Mouse (Mus musculus) MEL (cell line): ENCODE measurements around the gene Lhfpl2. TPM values are rescaled to one million over a fixed set of nuclear protein-coding genes. Genes with fewer than 3 reads are reported as not detected.
A peak's percentile ranks its signal among the peaks of the same experiment; 100 is the strongest.

Experiments used
- DNase-seq: peaks from one replicate; pipeline ENCODE4 v3.0.0; 2011; ENCODE audit warnings: low read depth, low spot score
- H3K27ac ChIP-seq: 2 replicates; pipeline ENCODE4 v1.5.1; 2012; ENCODE audit warnings: low read depth, mild to moderate bottlenecking, control low read depth, low read length, moderate library complexity; ENCODE audit not compliant: control insufficient read depth
- H3K27me3 ChIP-seq, 2 experiments: fragments of 150-350 bp in 1 of 2; sonication (generic) in 1 of 2; 2 replicates each; pipeline ENCODE4 v1.6.1; 2012; ENCODE audit warnings: low read length in 2 of 2, mild to moderate bottlenecking in 2 of 2, improper control_type of control experiment in 1 of 2, moderate library complexity in 1 of 2; ENCODE audit not compliant: insufficient read depth in 2 of 2, control insufficient read depth in 1 of 2
- H3K36me3 ChIP-seq, 2 experiments: 2 replicates each; pipeline ENCODE4 v1.6.1; 2012 to 2014; ENCODE audit warnings: low read length in 2 of 2, improper control_type of control experiment in 1 of 2, inconsistent platforms in 1 of 2, mild to moderate bottlenecking in 1 of 2; ENCODE audit not compliant: insufficient read depth in 2 of 2, control insufficient read depth in 1 of 2
- H3K4me1 ChIP-seq, 2 experiments: fragments of 150-350 bp in 1 of 2; sonication (generic) in 1 of 2; 2 replicates each; pipeline ENCODE4 v1.6.1; 2012; ENCODE audit warnings: low read length in 2 of 2, improper control_type of control experiment in 1 of 2, mild to moderate bottlenecking in 1 of 2; ENCODE audit not compliant: insufficient read depth in 2 of 2, control insufficient read depth in 1 of 2
- H3K4me3 ChIP-seq, 2 experiments: fragments of 150-350 bp in 1 of 2; sonication (generic) in 1 of 2; 2 replicates each; pipeline ENCODE4 v1.5.1; 2012; ENCODE audit warnings: low read depth in 2 of 2, low read length in 2 of 2, mild to moderate bottlenecking in 2 of 2, moderate library complexity in 2 of 2, control low read depth in 1 of 2, improper control_type of control experiment in 1 of 2; ENCODE audit not compliant: control insufficient read depth in 1 of 2, insufficient read depth in 1 of 2
- H3K79me2 ChIP-seq: 2 replicates; pipeline ENCODE4 v1.6.1; 2012; ENCODE audit warnings: mild to moderate bottlenecking, low read length, moderate library complexity; ENCODE audit not compliant: control insufficient read depth, poor library complexity, insufficient read depth
- H3K9ac ChIP-seq: 2 replicates; pipeline ENCODE4 v1.6.1; 2012; ENCODE audit warnings: low read depth, mild to moderate bottlenecking, control low read depth, low read length, moderate library complexity; ENCODE audit not compliant: control insufficient read depth, poor library complexity, severe bottlenecking
- H3K9me3 ChIP-seq: fragments of 150-350 bp; sonication (generic); replicated peaks from 2 replicates; pipeline ENCODE4 v1.6.1; 2012; ENCODE audit warnings: mild to moderate bottlenecking, low read length, improper control_type of control experiment, moderate library complexity; ENCODE audit not compliant: insufficient read depth
- CHD1 ChIP-seq: IDR thresholded peaks from 2 replicates; pipeline ENCODE4 v1.6.1; 2012; ENCODE audit warnings: low read depth, mild to moderate bottlenecking, inconsistent platforms, low read length, improper control_type of control experiment
- CHD2 ChIP-seq: IDR thresholded peaks from 2 replicates; pipeline ENCODE4 v1.6.1; 2011; ENCODE audit warnings: low read length, improper control_type of control experiment
- CTCF ChIP-seq, 3 experiments: IDR thresholded peaks in 2 of 3; conservative IDR thresholded peaks in 1 of 3; 2 replicates each; pipeline ENCODE4 v1.5.1; 2011 to 2012; ENCODE audit warnings: low read length in 3 of 3, low read depth in 2 of 3, mild to moderate bottlenecking in 2 of 3, improper control_type of control experiment in 1 of 3, inconsistent platforms in 1 of 3, mixed read lengths in 1 of 3, moderate library complexity in 1 of 3; ENCODE audit not compliant: control insufficient read depth in 1 of 3, insufficient read depth in 1 of 3, poor library complexity in 1 of 3, severe bottlenecking in 1 of 3
- E2F4 ChIP-seq: IDR thresholded peaks from 2 replicates; pipeline ENCODE4 v1.6.1; 2011; ENCODE audit warnings: low read depth, low read length, improper control_type of control experiment, borderline replicate concordance
- ELF1 ChIP-seq: IDR thresholded peaks from 2 replicates; pipeline ENCODE4 v1.6.1; 2014; ENCODE audit warnings: low read depth, mild to moderate bottlenecking, inconsistent platforms, low read length, improper control_type of control experiment, moderate library complexity
- ETS1 ChIP-seq: IDR thresholded peaks from 2 replicates; pipeline ENCODE4 v1.6.1; 2012; ENCODE audit warnings: low read depth, mild to moderate bottlenecking, inconsistent platforms, low read length, improper control_type of control experiment, moderate library complexity
- GABPA ChIP-seq: IDR thresholded peaks from 2 replicates; pipeline ENCODE4 v1.6.1; 2012; ENCODE audit warnings: low read depth, mild to moderate bottlenecking, inconsistent platforms, low read length, improper control_type of control experiment, moderate library complexity
- GATA1 ChIP-seq: IDR thresholded peaks from 2 replicates; pipeline ENCODE4 v1.6.1; 2011; ENCODE audit warnings: low read depth, low read length, improper control_type of control experiment
- HCFC1 ChIP-seq: IDR thresholded peaks from 2 replicates; pipeline ENCODE4 v1.6.1; 2012; ENCODE audit warnings: low read depth, mild to moderate bottlenecking, inconsistent platforms, low read length, improper control_type of control experiment, moderate library complexity
- JUND ChIP-seq: IDR thresholded peaks from 2 replicates; pipeline ENCODE4 v1.6.1; 2011; ENCODE audit warnings: low read depth, mild to moderate bottlenecking, improper control_type of control experiment, low read length
- MAFK ChIP-seq: IDR thresholded peaks from 2 replicates; pipeline ENCODE4 v1.6.1; 2011; ENCODE audit warnings: low read depth, mild to moderate bottlenecking, low read length, improper control_type of control experiment, borderline replicate concordance
- MAX ChIP-seq: IDR thresholded peaks from 2 replicates; pipeline ENCODE4 v1.6.1; 2011; ENCODE audit warnings: low read length, improper control_type of control experiment
- MAZ ChIP-seq: IDR thresholded peaks from 2 replicates; pipeline ENCODE4 v1.6.1; 2012; ENCODE audit warnings: low read depth, mild to moderate bottlenecking, inconsistent platforms, low read length, improper control_type of control experiment
- MXI1 ChIP-seq: IDR thresholded peaks from 2 replicates; pipeline ENCODE4 v1.6.1; 2011; ENCODE audit warnings: mild to moderate bottlenecking, low read depth, low read length, improper control_type of control experiment
- POLR2AphosphoS2 ChIP-seq: IDR thresholded peaks from 2 replicates; pipeline ENCODE4 v1.6.1; 2011; ENCODE audit warnings: low read length, improper control_type of control experiment
- RCOR1 ChIP-seq: IDR thresholded peaks from 2 replicates; pipeline ENCODE4 v1.6.1; 2012; ENCODE audit warnings: low read depth, mild to moderate bottlenecking, inconsistent platforms, low read length, improper control_type of control experiment
- SMC3 ChIP-seq: IDR thresholded peaks from 2 replicates; pipeline ENCODE4 v1.6.1; 2011; ENCODE audit warnings: low read depth, low read length, improper control_type of control experiment
- TBP ChIP-seq: IDR thresholded peaks from 2 replicates; pipeline ENCODE4 v1.8.0; 2011; ENCODE audit warnings: low read depth, low read length, improper control_type of control experiment
- TCF12 ChIP-seq: IDR thresholded peaks from 2 replicates; pipeline ENCODE4 v1.6.1; 2014; ENCODE audit warnings: low read depth, mild to moderate bottlenecking, inconsistent platforms, low read length, improper control_type of control experiment, moderate library complexity
- UBTF ChIP-seq: IDR thresholded peaks from 2 replicates; pipeline ENCODE4 v1.6.1; 2012; ENCODE audit warnings: low read depth, mild to moderate bottlenecking, inconsistent platforms, low read length, improper control_type of control experiment, moderate library complexity, borderline replicate concordance; ENCODE audit not compliant: insufficient read depth
- USF1 ChIP-seq: IDR thresholded peaks from 2 replicates; pipeline ENCODE4 v1.6.1; 2014; ENCODE audit warnings: low read depth, mild to moderate bottlenecking, inconsistent platforms, low read length, improper control_type of control experiment, moderate library complexity
- ZKSCAN1 ChIP-seq: IDR thresholded peaks from 2 replicates; pipeline ENCODE4 v1.6.1; 2012; ENCODE audit warnings: low read depth, mild to moderate bottlenecking, inconsistent platforms, low read length, improper control_type of control experiment, moderate library complexity
- polyA plus RNA-seq, 2 experiments: library from polyadenylated mRNA; stranded (reverse) in 1 of 2; unstranded in 1 of 2; fragments of >175 nt in 1 of 2; fragments of >200 nt in 1 of 2; gene quantifications; 2 replicates each; pipeline versions ENCODE4 v1.2.1 to v1.2.4; 2012; ENCODE audit warnings: low replicate concordance in 2 of 2, low read depth in 1 of 2; ENCODE audit not compliant: insufficient read length in 2 of 2, insufficient read depth in 1 of 2, missing spikeins in 1 of 2
- total RNA-seq: library from RNA; depleted of rRNA; stranded (reverse); fragments of 300-350 nt; gene quantifications from 2 replicates; pipeline ENCODE4 v1.2.3, GENCODE M21; 2012

Gene Lhfpl2
- total and polyA plus RNA-seq, 3 experiments: 24.5 to 30.2 TPM; not detected in 1

GRCm38 (mm10) chr13:94063156-94063555 lies 5.6 kb downstream of the Lhfpl2 start:
- Histone ChIP-seq H3K9me3 (no peaks in the 10 kb centered on the region), H3K9ac (peak overlapping the region; percentile 32), H3K4me1 (0 out of 4 replicates have a peak, but pooled peaks cover 0 to 3% of the 10 kb centered on the region in 2 experiments), H3K27me3 (no peaks in the 10 kb centered on the region), H3K27ac (no peak overlapping the region), H3K79me2 (no peaks in the 10 kb centered on the region), H3K4me3 (peak overlapping the region; percentile 39 to 51; a peak in 3 of 4 replicates), H3K36me3 (no peaks in the 10 kb centered on the region)
- no peak for TF ChIP-seq HCFC1
- TF ChIP-seq E2F4: no peak
- TF ChIP-seq GABPA: no peak
- no peak for TF ChIP-seq MAX
- no peak for TF ChIP-seq SMC3
- TF ChIP-seq ZKSCAN1: no peak
- peak in 1 of 3 experiments; percentile 31; a peak in 1 of 6 replicates for TF ChIP-seq CTCF (IDR thresholded peaks at IDR 0.05 in 2 of 3, conservative IDR thresholded peaks at IDR 0.05 in 1 of 3; ENCODE audit: control insufficient read depth in 1 of 3, insufficient read depth in 1 of 3, low read depth in 2 of 3, low read length in 3 of 3, poor library complexity in 1 of 3, severe bottlenecking in 1 of 3)
- no peak for TF ChIP-seq TBP
- DNase-seq: peak; percentile 40

GRCm38 (mm10) chr13:94064571-94064970 lies 7.0 kb downstream of the Lhfpl2 start:
- no peak for TF ChIP-seq MAZ
- TF ChIP-seq MAFK: no peak
- no peak for TF ChIP-seq RCOR1
- TF ChIP-seq ZKSCAN1: no peak
- DNase-seq: no peak
- H3K4me3 ChIP-seq: no peak overlapping the region
- no peak overlapping the region for H3K27ac ChIP-seq
- H3K27me3 ChIP-seq: no peaks in the 10 kb centered on the region
- H3K79me2 ChIP-seq: no peaks in the 10 kb centered on the region
- H3K9ac ChIP-seq: no peak overlapping the region
- H3K36me3 ChIP-seq: no peaks in the 10 kb centered on the region
- no peaks in the 10 kb centered on the region for H3K9me3 ChIP-seq
- 0 out of 4 replicates have a peak, but pooled peaks cover 0 to 3% of the 10 kb centered on the region in 2 experiments for H3K4me1 ChIP-seq

- Histone ChIP-seq H3K27ac (no peak overlapping the region), H3K4me3 (no peak overlapping the region), H3K36me3 (no peaks in the 10 kb centered on the region), H3K79me2 (no peaks in the 10 kb centered on the region), H3K9ac (no peak overlapping the region), H3K27me3 (no peaks in the 10 kb centered on the region), H3K4me1 (0 out of 4 replicates have a peak, but pooled peaks cover 0 to 3% of the 10 kb centered on the region in 2 experiments), H3K9me3 (no peaks in the 10 kb centered on the region)
- no peak for DNase-seq
- TF ChIP-seq CHD2 (no peak), TCF12 (no peak), CHD1 (no peak), GATA1 (no peak), MAZ (no peak), E2F4 (no peak), ELF1 (no peak), ETS1 (no peak), MAX (no peak), MXI1 (no peak), CTCF (IDR thresholded peaks at IDR 0.05 in 2 of 3, conservative IDR thresholded peaks at IDR 0.05 in 1 of 3; ENCODE audit: control insufficient read depth in 1 of 3, insufficient read depth in 1 of 3, low read depth in 2 of 3, low read length in 3 of 3, poor library complexity in 1 of 3, severe bottlenecking in 1 of 3) (no peak), UBTF (no peak), POLR2AphosphoS2 (no peak), JUND (no peak), USF1 (no peak)
- TF ChIP-seq, all 39 proteins: peak for 0
Observed at GRCm38 (mm10) chr13:94065276-94066050, 7.9 kb downstream of the Lhfpl2 start.
